Mouse (Mus musculus) hindbrain, embryonic 10.5 days (tissue): ENCODE data around the gene Tpmt. TPM values are rescaled to one million over a fixed set of nuclear protein-coding genes. Genes with fewer than 3 reads are reported as not detected.
A peak's percentile ranks its signal among the peaks of the same experiment; 100 is the strongest.

ENCODE experiments used
- DNase-seq: peaks from one replicate; pipeline ENCODE4 v3.0.0-alpha.2; 2017; ENCODE audit warnings: low spot score
- H3K27ac ChIP-seq: fragments of 300-500 bp; sonication (generic); 2 replicates; pipeline ENCODE4 v1.5.1; 2016; ENCODE audit warnings: mild to moderate bottlenecking, moderate library complexity
- H3K27me3 ChIP-seq: fragments of 300-500 bp; sonication (generic); 2 replicates; pipeline ENCODE4 v1.6.1; 2016; ENCODE audit warnings: mild to moderate bottlenecking; ENCODE audit not compliant: poor library complexity, insufficient read depth, severe bottlenecking
- H3K36me3 ChIP-seq: fragments of 300-500 bp; sonication (generic); 2 replicates; pipeline ENCODE4 v1.6.1; 2016; ENCODE audit warnings: mild to moderate bottlenecking, moderate library complexity
- H3K4me1 ChIP-seq: fragments of 300-500 bp; sonication (generic); replicated peaks from 2 replicates; pipeline ENCODE4 v1.6.1; 2016; ENCODE audit warnings: mild to moderate bottlenecking
- H3K4me3 ChIP-seq: fragments of 300-500 bp; sonication (generic); 2 replicates; pipeline ENCODE4 v1.5.1; 2016; ENCODE audit warnings: mild to moderate bottlenecking, moderate library complexity
- H3K9me3 ChIP-seq: fragments of 300-500 bp; sonication (generic); 2 replicates; pipeline ENCODE4 v1.6.1; 2016; ENCODE audit warnings: mild to moderate bottlenecking, moderate library complexity
- WGBS: fragments of 180-500 bp; shearing (Covaris S2); methylation state at CpG from one replicate; pipeline ENCODE4 v1.1.7; 2016; 5-methylcytosine and 5-hydroxymethylcytosine counted together
- polyA plus RNA-seq: library from polyadenylated mRNA; unstranded; fragments of >200 nt; fragmentation: Nextera tagmentation; extraction: Ambion mirVana; gene quantifications from 2 replicates; pipeline ENCODE4 v1.2.1, GENCODE M21; 2016

Gene Tpmt
- polyA plus RNA-seq, 1 experiment from 2014 or later: 40.9 TPM

DNA sequence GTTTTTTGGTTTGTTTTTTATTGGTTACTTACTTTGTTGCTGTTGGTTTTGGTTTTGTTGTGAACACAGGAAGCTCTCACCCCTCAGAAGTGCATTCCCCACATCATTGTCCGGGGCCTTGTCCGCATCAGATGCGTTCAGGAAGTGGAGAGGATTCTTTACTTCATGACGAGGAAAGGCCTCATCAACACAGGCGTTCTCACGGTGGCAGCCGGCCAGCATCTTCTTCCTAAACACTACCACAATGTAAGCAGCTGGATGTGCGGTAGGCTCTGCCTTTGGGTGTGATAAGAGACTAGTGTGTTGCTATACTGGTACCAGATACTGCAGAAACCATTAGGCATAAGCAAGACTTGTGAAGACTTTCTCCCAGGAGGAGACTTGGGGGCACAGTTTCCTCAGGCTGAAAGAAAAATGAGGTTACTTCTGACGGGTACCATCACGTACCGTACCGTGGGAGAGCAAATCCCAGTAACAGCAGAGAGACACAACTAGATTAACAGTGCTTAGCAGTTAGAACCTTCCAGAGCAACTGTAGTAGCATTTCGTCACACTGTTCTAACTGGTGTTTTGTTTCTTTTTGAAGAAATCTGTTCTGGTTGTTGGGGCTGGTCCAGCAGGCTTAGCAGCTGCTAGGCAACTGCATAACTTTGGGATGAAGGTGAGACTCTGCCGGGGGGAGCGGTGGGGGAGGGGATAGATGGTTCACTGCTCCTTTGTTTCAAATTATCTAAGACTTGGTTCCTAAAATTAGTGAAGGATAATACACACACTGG is 19.6 kb upstream of the Tpmt start:
- Histone ChIP-seq H3K4me3 (no peak overlapping the region), H3K4me1 (no peaks in the 10 kb centered on the region), H3K27me3 (no peaks in the 10 kb centered on the region), H3K9me3 (no peaks in the 10 kb centered on the region), H3K27ac (no peak overlapping the region), H3K36me3 (peaks cover 83% of the 10 kb centered on the region)
- WGBS: 88% methylated on average over 15 of the region's 15 CpGs
- no peak for DNase-seq

DNA sequence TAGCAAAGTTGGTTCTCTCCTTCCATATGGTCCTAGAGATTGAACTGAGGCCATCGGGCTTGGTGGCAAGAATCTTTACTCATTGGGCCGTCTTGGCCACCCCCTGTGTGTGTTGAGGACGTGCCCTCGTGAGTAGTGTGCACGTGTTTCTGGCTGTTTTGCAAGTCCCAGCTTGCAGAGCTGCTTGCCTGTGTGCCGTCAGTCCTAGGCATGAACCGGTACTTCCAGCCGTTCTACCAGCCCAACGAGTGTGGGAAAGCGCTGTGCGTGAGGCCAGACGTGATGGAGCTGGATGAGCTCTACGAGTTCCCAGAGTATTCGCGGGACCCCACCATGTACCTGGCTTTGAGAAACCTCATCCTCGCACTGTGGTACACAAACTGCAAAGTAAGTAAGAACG is 18.2 kb upstream of the Tpmt start:
- no peaks in the 10 kb centered on the region for H3K9me3 ChIP-seq
- H3K27ac ChIP-seq: no peak overlapping the region
- H3K36me3 ChIP-seq: peaks cover 81% of the 10 kb centered on the region
- no peak overlapping the region for H3K4me3 ChIP-seq
- no peak for DNase-seq
- no peaks in the 10 kb centered on the region for H3K4me1 ChIP-seq
- 96% methylated on average over 17 of the region's 17 CpGs for WGBS
- no peaks in the 10 kb centered on the region for H3K27me3 ChIP-seq

- whole genome bisulfite sequencing: 94% methylated on average over 5 of the region's 5 CpGs
- no peaks in the 10 kb centered on the region for H3K9me3 ChIP-seq
- no peak for DNase-seq
- no peak overlapping the region for H3K27ac ChIP-seq
- no peaks in the 10 kb centered on the region for H3K27me3 ChIP-seq
- H3K4me1 ChIP-seq: peaks cover 8% of the 10 kb centered on the region
- H3K4me3 ChIP-seq: no peak overlapping the region
- H3K36me3 ChIP-seq: peaks cover 71% of the 10 kb centered on the region
Measured at GRCm38 (mm10) chr13:47056781-47057180, 12.2 kb upstream of the Tpmt start.

GRCm38 (mm10) chr13:47056126-47056525 is 11.6 kb upstream of the Tpmt start:
- peaks cover 11% of the 10 kb centered on the region for H3K4me1 ChIP-seq
- peak overlapping the region; percentile 40; the same call in 1 of the 2 replicates for H3K27ac ChIP-seq
- H3K4me3 ChIP-seq: no peak overlapping the region
- no peaks in the 10 kb centered on the region for H3K9me3 ChIP-seq
- peaks cover 71% of the 10 kb centered on the region for H3K36me3 ChIP-seq
- WGBS: 93% methylated on average over 11 of the region's 11 CpGs
- no peaks in the 10 kb centered on the region for H3K27me3 ChIP-seq
- DNase-seq: no peak

DNA sequence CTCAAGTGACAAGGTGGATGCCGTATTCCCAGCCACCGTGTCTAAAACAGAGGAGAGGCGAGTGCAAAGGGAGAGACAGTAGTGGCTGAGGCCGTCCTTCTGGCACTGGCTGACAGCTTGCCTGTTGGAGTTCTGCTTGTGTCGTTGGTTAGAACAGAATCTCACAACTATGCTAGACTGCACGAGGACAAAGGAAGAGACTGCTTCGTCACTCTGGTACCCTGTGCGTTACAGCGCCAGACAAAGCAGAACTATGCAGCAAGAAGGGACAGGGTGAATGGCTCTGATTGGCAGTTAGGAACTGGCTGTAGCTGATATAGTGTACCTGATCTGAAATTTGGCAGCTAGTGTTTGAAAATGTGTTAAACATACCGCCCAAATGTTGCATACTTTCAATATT is 9.4 kb upstream of the Tpmt start:
- Histone ChIP-seq H3K27me3 (no peaks in the 10 kb centered on the region), H3K27ac (peak overlapping the region; percentile 37; the same call in 1 of the 2 replicates), H3K9me3 (no peaks in the 10 kb centered on the region), H3K4me3 (no peak overlapping the region), H3K36me3 (peaks cover 74% of the 10 kb centered on the region), H3K4me1 (peaks cover 11% of the 10 kb centered on the region)
- DNase-seq: peak; percentile 8
- 50% methylated on average over 10 of the region's 10 CpGs for WGBS

GRCm38 (mm10) chr13:47050009-47050408 is 5.5 kb upstream of the Tpmt start:
- WGBS: 86% methylated on average over 4 of the region's 4 CpGs
- 0 out of 2 replicates have a peak, but pooled peaks cover under 1% of the 10 kb centered on the region for H3K27me3 ChIP-seq
- peaks cover 60% of the 10 kb centered on the region for H3K36me3 ChIP-seq
- no peak overlapping the region for H3K4me3 ChIP-seq
- H3K9me3 ChIP-seq: no peaks in the 10 kb centered on the region
- DNase-seq: no peak
- H3K4me1 ChIP-seq: peaks cover 11% of the 10 kb centered on the region
- H3K27ac ChIP-seq: no peak overlapping the region

- DNase-seq: no peak
- Histone ChIP-seq H3K9me3 (no peaks in the 10 kb centered on the region), H3K36me3 (peaks cover 49% of the 10 kb centered on the region), H3K4me3 (no peak overlapping the region), H3K27ac (no peak overlapping the region), H3K27me3 (0 out of 2 replicates have a peak, but pooled peaks cover 3% of the 10 kb centered on the region), H3K4me1 (peaks cover 20% of the 10 kb centered on the region)
- WGBS: 92% methylated on average over 4 of the region's 4 CpGs
Measured at GRCm38 (mm10) chr13:47047996-47048395, 3.5 kb upstream of the Tpmt start.

DNA sequence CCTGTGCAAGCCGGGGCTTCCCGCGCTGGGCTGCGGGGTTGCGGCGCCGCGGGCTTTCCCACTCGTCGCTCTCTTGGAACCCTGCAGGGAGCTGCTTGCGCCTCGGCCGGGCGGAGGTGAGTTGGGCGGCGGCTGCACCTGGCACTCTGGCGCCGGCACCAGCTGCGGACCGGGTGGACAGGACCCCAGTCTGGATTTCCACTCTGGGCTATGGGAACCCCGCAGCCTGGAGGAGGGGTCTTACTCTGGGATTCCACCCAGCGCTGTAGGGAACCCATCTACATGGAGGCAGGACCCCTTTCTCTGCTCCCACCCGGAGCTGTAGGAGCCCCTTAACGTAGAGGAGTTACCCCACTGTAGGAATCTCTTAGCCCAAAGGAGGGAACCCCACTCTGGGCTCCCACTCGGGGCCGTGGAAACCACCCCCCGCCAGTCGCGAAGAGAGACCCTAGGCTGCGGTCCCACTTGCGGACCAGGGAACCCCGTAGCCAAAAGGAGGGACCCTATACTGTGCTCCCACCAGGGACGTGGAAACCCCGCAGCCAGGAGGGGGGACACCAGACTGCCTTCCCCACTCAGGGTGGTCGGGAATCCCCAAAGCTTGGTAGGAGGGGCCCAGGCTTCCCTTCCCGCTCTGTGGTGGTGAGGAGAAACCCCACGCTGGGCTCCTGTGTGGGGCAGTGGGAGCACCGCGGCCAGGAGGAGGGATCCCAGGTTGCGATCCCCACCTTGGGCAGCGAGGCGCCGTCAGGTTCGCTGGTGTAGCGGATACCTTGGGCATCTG is 512 bp downstream of the Tpmt start:
- peak; percentile 27 for DNase-seq
- Histone ChIP-seq H3K4me3 (peak overlapping the region; percentile 94), H3K27me3 (0 out of 2 replicates have a peak, but pooled peaks cover 3% of the 10 kb centered on the region), H3K36me3 (peaks cover 10% of the 10 kb centered on the region), H3K9me3 (no peaks in the 10 kb centered on the region), H3K4me1 (peaks cover 28% of the 10 kb centered on the region), H3K27ac (peak overlapping the region; percentile 90)
- WGBS: 2% methylated on average over 45 of the region's 45 CpGs

GRCm38 (mm10) chr13:47043030-47043680 is 1.4 kb downstream of the Tpmt start, which contains the start of gene Kdm1b:
Gene Kdm1b (plus strand): TSS chr13:47043499.
- Histone ChIP-seq H3K4me3 (peak within 1 kb of the TSS; percentile 94), H3K9me3 (no peaks in the 10 kb centered on the region), H3K27ac (peak within 1 kb of the TSS; percentile 90), H3K36me3 (0 out of 2 replicates have a peak, but pooled peaks cover 4% of the 10 kb centered on the region), H3K27me3 (0 out of 2 replicates have a peak, but pooled peaks cover 3% of the 10 kb centered on the region), H3K4me1 (peaks cover 28% of the 10 kb centered on the region)
- WGBS: under 1% methylated on average over 48 of the region's 48 CpGs
- peak; percentile 100 for DNase-seq

GRCm38 (mm10) chr13:47042024-47042633 is 2.4 kb downstream of the Tpmt start:
- DNase-seq: no peak
- Histone ChIP-seq H3K27ac (peak overlapping the region; percentile 90), H3K9me3 (no peaks in the 10 kb centered on the region)

DNA sequence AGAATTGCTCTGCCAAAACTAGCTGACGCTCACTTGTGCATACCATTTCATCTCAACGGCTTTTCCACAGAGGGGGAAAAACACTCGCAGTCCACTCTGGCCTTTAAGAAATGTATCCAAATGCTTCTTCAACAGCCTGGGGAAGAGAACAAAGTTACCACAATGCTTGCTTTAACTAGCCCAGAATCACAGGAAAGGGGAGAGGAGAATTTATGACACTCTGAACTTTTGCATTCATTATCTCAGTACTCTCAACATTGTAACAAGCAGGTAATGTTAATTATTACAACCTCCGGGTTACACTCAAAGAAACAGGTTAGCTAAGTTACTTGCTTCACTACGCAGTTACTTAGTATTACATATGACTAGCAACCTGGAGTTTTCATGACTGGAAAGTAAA is 4.5 kb downstream of the Tpmt start:
- Histone ChIP-seq H3K36me3 (peaks cover 8% of the 10 kb centered on the region; the same call in 1 of the 2 replicates), H3K27me3 (0 out of 2 replicates have a peak, but pooled peaks cover 3% of the 10 kb centered on the region), H3K4me1 (peaks cover 28% of the 10 kb centered on the region), H3K4me3 (no peak overlapping the region), H3K27ac (no peak overlapping the region), H3K9me3 (no peaks in the 10 kb centered on the region)
- 96% methylated on average over 5 of the region's 5 CpGs for WGBS
- DNase-seq: no peak

More at GRCm38 (mm10) chr13:47042024-47042633, 2.4 kb downstream of the Tpmt start:
- Histone ChIP-seq H3K4me3 (peak overlapping the region; percentile 94), H3K27me3 (0 out of 2 replicates have a peak, but pooled peaks cover 3% of the 10 kb centered on the region), H3K36me3 (peaks cover 7% of the 10 kb centered on the region; the same call in 1 of the 2 replicates), H3K4me1 (peaks cover 28% of the 10 kb centered on the region)
- 58% methylated on average over 8 of the region's 8 CpGs for WGBS

- WGBS: 86% methylated on average over 6 of the region's 6 CpGs
- Histone ChIP-seq H3K9me3 (no peaks in the 10 kb centered on the region), H3K4me1 (peaks cover 13% of the 10 kb centered on the region; the same call in 1 of the 2 replicates), H3K27me3 (no peaks in the 10 kb centered on the region), H3K4me3 (no peak overlapping the region), H3K27ac (no peak overlapping the region), H3K36me3 (peaks cover 14% of the 10 kb centered on the region; the same call in 1 of the 2 replicates)
- DNase-seq: no peak
Measured at GRCm38 (mm10) chr13:47037946-47038345, 6.6 kb downstream of the Tpmt start.
